Mouse (Mus musculus): ENCODE measurements at regions not wholly inside any gene's neighbourhood (a gene's known extent, or its start where the extent isn't known, plus 50 kb on each side); places are given as distances from the start of the nearest gene placed in this dataset.
A peak's percentile ranks its signal among the peaks of the same experiment; 100 is the strongest.

GRCm38 (mm10) chr2:178660071-178660470 is 229.7 kb downstream of the Cdh26 start:
- no peak for DNase-seq (ENCODE audit: low spot score)

GRCm38 (mm10) chr2:178662396-178662795 is 232.1 kb downstream of the Cdh26 start:
- DNase-seq (ENCODE audit: low spot score): no peak

DNA sequence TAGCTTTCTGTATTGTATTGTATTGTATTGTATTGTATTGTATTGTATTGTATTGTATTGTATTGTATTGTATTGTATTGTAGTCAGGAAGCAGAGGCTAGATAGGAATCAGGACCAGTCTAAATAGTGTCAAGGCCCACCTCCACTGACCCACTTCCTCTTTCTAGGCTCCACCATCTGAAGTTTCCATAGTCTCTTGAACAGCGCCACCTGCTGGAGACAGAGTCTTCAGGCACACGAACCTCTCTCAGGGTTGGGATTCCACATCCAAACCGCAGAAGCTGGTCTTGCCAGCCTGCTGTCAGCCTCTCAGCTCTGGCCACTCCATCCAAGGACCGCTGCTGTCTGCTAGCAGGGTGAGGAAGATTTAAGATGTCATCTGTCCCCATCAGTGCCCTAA is 234.6 kb downstream of the Cdh26 start:
- DNase-seq (ENCODE audit: low spot score): peak; percentile 82

- DNase-seq (ENCODE audit: low spot score): no peak
Measured at GRCm38 (mm10) chr2:178668451-178668850, 238.1 kb downstream of the Cdh26 start.

GRCm38 (mm10) chr2:178670952-178671351 is 240.6 kb downstream of the Cdh26 start:
- DNase-seq (ENCODE audit: low spot score): no peak

DNA sequence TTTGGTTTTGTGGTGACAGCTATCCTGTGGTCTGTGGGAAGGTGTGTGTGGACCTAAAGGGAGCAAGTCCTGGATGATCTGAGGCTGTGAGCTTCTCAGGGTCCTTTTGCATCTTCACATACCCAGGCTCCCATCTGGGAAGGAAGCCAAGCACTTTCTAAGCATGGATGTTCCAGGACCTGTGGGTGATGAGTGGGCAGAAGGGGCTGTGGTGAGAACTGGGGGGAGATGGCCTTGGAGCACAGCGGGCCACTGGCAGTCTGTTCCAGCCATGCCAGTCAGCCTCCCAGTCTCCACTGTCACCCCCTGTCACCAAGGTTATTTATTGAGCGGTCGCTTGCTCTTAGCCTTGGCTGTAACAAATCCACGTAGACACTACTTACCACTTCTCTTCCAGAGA is 243.3 kb downstream of the Cdh26 start:
- no peak for DNase-seq (ENCODE audit: low spot score)

DNA sequence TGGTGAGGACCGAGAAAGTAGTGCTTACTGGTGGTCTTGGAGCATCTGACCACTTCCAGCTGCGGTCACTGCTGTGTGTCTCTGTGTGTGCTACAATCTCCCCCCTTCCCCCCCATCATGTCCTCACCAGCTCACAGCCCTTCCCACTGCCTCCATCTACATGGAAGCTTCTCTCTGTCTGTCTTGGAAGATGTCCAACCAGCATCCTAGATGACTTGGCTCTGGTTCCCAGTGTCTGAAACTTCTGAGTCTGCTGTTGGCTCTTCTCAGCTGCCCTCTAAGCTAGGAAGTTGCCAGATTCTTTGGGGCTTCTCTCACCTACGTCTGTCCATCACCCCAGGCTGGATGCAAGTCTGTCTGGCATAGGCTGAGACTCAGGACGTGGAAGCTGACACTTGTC is 244.3 kb downstream of the Cdh26 start:
- no peak for DNase-seq (ENCODE audit: low spot score)

- DNase-seq (ENCODE audit: low spot score): no peak
Measured at GRCm38 (mm10) chr2:178676970-178677369, 246.6 kb downstream of the Cdh26 start.

GRCm38 (mm10) chr2:178680368-178680767 is 250.0 kb downstream of the Cdh26 start:
- DNase-seq (ENCODE audit: low spot score): no peak

DNA sequence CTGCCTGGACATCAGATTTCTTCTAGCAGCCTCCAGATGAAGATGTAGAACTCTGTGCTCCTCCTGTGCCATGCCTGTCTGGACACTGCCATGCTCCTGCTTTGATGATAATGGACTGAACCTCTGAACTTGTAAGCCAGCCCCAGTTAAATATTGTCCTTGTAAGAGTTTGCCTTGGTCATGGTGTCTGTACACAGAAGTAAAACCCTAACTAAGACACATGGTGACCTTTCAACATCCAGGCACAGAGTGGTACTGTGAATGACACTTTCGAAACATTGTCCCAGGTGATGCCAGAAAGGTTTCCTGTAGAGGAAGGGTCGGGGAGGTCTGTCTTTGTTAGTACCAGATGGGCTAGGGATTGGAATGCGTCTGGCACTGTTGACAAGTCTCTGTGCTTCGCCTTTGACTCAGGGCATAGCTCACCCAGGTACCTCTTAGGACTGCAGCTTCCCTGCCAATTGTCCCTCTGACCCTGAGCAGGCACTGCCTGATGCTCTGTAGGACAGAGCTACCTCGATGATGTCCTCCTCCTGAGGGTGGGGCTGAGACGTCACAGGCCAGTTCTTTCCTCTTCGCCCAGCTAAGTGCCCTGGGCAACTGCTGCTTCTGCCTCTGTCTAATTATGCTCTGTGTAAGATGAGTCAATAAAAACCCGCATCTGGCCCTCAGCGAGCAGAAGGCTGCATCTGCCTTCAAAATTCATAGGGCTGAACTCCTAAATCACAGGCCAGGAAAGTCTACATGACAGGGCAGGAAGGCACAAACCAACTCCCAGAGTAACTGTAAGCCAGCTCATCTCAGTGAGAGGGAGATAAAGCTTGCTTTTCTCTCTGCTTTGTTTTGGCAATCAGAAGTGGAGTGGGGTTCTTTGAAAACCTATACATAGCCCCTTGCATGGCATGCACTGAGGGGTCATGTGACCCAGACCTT is 254.0 kb downstream of the Cdh26 start:
- no peak for DNase-seq (ENCODE audit: low spot score)

- no peak for DNase-seq (ENCODE audit: low spot score)
Measured at GRCm38 (mm10) chr2:178685211-178685610, 254.9 kb downstream of the Cdh26 start.

- DNase-seq (ENCODE audit: low spot score): no peak
Measured at GRCm38 (mm10) chr2:178686167-178686601, 255.9 kb downstream of the Cdh26 start.

DNA sequence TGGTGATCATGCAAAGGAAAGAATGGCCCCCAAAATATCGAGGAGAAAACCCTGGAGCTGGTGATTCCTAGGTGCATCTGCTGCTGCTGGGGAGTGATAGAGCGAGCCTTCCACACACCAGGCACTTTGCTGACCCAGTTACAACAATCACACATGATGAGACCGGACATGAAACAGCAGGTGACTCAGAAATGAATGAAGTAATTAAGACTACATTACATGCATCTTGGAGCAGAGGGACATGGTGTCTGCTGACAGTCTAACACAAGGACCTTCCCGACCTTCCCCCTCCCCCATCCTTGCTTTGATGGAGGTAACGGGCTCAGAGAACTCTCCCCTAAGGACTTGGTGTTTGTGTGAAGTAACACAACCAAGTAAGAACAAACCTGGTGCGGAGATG is 258.3 kb downstream of the Cdh26 start:
- no peak for DNase-seq (ENCODE audit: low spot score)

- DNase-seq (ENCODE audit: low spot score): no peak
Measured at GRCm38 (mm10) chr2:178691190-178691864, 261.0 kb downstream of the Cdh26 start.

DNA sequence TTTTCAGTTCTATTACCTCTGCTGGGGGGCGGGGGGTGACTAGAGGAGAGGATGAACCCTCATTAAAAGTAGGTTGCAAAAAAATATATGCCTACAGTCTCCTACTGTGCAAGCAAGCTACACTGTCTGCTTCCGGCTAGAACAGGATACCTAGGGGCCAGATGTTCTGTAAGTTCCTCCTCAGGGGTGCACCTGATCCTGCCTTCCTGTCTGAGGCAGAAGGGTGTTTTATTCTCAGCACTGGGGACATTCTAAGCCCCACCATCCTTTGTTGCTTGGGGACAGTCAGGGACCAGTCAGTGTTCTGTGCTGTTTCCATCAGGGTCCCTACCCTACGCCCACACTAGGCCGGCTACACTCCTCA is 261.5 kb downstream of the Cdh26 start:
- DNase-seq (ENCODE audit: low spot score): no peak

- no peak for DNase-seq (ENCODE audit: low spot score)
Measured at GRCm38 (mm10) chr2:178692231-178692630, 261.9 kb downstream of the Cdh26 start.

GRCm38 (mm10) chr2:178698648-178699047 is 268.3 kb downstream of the Cdh26 start:
- peak; percentile 59 for DNase-seq (ENCODE audit: low spot score)

DNA sequence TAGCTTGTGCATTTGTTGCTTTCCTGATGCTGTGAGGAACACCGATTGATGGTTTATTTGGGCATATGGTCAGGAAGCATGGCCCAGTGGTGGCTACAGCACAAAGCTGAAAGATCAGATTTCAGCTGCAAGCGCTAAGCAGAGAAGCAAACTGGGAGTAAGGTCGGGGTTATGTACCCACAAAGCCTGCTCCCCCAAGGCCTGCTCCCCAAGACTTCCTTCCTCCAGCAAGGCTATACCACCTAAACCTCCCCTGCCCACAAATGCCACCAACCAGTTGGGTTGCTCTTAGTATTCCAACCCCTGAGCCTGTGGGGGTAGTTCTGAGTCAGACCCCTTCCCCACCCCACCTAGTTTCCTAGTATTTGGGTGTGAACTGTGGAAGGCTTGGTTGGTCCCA is 270.5 kb downstream of the Cdh26 start:
- DNase-seq (ENCODE audit: low spot score): no peak

- no peak for DNase-seq (ENCODE audit: low spot score)
Measured at GRCm38 (mm10) chr2:178704510-178704909, 274.2 kb downstream of the Cdh26 start.

GRCm38 (mm10) chr2:178708649-178709048 is 278.3 kb downstream of the Cdh26 start:
- DNase-seq (ENCODE audit: low spot score): no peak

DNA sequence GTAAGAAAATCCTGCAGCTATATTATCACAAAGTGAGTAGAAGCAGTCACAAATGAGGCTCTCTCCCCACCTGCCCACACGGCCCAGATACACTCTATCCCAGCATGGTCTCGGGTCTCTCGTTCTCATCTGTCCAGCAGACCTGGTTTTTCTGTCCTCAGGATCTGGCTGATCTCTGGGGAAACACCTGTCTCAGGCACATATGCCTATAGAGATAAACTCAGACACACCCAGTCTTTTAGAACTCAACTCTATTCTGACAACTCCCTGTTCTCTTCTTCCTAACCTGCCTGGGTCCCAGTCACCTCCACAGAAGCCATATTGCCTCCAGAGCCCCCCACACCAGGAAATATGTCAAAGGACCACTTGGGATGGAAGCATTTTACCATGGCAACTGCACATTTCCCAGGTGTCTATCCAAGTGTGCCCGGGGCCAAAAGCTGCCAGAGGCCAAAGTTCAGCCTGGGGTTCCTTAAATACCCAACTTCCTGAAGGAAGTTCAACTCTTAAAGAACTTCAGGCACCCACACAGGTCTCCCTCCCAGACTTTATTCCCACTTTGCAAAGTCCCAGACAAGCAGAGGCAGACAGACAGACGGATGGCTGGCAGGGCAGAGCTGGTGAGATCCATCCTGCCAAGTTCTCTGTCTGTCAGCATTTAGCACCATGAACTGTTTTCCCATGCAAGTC is 279.0 kb downstream of the Cdh26 start:
- no peak for DNase-seq (ENCODE audit: low spot score)

GRCm38 (mm10) chr2:178710001-178710400 is 279.7 kb downstream of the Cdh26 start:
- DNase-seq (ENCODE audit: low spot score): no peak

DNA sequence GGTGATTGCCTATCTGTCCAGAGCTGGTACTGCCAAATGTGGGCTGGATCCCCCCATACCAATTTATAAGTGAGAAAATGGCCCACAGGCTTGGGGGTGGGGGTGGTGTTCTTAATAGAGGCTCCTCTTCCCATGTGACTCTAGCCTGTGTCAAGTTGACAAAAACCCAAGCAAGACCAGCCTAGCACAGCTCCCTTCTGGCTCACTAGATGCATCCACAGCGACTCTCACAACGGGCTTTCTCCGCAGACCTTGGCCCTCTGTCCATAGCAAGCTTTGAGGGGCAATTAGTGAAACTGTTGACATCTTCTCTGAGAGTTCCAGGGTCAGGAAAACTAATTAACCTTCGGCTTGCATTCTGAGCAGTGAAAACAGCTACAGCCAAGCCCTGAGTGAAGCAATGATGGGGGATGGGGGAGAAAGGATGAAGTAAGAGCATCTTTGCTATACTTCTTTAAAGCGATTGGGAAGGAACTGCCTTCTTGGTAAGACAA is 281.3 kb downstream of the Cdh26 start:
- no peak for DNase-seq (ENCODE audit: low spot score)

Measured in testis, postnatal 10 days (tissue).